Mouse (Mus musculus) heart, postnatal 10 days (tissue): ENCODE measurements at regions not wholly inside any gene's neighbourhood (a gene's known extent, or its start where the extent isn't known, plus 50 kb on each side); places are given as distances from the start of the nearest gene placed in this dataset.

ENCODE experiments used
- DNase-seq, 2 experiments: peaks; one replicate each; pipeline ENCODE4 v3.0.0; 2021
- intact Hi-C: fragments of 180-260 bp; cut with DNase I; formaldehyde crosslinking; loops from one replicate; pipeline ENCODE4 v1.15.1; 2025

DNA sequence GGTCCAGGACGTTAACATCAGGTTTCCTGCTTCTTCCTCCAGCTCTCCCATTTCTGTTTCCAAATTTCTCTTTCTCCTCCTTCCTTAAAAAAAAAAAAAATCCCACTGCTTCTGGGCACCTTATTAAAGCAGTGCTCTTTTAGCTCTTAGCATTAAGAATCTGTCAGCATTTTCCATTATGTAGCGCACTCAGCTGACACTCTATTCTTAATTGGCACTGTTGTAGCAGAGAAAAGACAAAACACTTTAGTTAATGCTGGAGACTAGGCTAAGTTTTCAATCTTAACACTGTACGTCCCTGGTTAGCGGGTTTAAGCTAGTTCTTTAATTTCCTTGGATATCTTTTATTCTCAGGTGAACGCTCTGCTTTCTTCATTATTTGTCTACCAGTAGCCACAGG lies 236.8 kb upstream of the Igfbp7 start:
- intact Hi-C loops, result no loop called here
- DNase-seq, result no peak

DNA sequence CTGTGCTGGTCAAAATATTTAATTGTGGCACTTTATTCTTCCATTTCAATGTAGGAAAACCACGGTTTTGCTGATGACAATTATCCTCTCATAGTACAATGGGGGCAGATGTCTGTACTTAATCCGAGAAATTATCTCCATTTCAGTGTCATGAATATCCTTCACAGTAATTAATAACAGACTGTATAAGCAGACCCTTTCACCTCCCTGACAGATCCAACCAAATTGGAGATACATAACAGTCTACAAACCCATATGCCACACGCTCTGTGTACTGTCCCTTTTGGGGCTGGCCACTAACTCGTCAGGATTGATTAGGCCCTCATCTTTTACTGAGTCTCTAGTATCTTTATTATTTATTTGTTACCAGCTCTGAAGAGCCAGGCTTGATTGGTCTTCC lies 212.6 kb upstream of the Igfbp7 start:
- DNase-seq, result no peak
- intact Hi-C loops, result no loop called here

DNA sequence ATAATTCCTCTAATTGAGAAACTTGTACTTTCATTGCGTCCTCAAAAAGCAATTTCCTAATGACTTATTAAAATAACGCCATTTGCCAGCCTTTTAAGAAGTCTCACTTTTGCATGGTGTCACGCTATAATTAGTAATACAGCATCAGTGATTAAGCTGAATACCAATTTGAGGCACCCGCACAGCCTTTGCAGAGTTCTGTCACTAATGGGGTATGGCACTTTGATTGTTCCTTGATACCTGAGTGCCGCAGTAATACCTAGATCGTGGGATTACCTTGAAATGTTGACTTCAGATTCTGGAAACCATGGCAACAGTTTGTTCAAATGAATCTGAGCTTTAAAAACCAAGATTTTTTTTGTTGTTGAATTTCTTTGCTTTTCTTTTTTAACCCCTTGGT lies 202.7 kb upstream of the Igfbp7 start:
- intact Hi-C loops, result no loop called here
- no peak for DNase-seq

DNA sequence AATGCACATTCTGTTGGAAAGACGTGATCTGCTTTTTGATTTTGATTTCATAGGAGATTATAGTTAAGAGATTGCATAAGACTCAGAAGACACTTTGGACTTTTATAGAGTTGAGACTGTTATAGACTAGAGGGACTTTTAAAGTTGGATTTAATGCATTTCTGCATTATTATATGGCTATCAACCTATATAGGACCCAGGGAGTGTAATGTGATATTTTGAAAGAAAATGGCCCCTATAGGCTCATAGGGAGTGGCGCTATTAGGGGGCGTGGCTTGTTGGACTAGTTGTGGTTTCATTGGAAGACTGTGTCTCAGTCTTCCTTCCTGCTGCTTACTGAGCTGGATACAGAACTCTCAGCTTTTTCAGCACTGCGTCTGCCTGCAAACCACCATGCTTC lies 186.9 kb upstream of the Igfbp7 start:
- intact Hi-C loops, result no loop called here
- no peak for DNase-seq

DNA sequence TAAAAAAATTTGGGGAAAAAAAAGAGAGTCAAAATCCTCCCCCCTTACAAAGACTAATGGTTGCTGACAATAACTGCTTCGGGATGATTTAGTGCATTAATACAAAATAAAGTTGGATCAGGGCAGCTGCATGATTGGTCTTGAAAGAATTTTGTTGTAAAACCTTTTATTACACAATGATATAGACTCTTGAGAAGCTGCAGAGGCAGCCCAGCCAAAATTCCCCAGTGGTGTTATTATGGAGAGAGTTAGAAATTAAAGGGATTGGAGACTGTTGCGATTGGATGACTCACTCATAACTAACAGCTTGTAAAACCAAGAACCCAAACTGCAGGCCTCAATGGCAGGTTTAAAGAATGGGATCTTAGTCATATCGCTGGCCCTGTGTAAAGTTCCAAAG lies 181.4 kb upstream of the Igfbp7 start:
- DNase-seq, result no peak
- intact Hi-C loops, result no loop called here

DNA sequence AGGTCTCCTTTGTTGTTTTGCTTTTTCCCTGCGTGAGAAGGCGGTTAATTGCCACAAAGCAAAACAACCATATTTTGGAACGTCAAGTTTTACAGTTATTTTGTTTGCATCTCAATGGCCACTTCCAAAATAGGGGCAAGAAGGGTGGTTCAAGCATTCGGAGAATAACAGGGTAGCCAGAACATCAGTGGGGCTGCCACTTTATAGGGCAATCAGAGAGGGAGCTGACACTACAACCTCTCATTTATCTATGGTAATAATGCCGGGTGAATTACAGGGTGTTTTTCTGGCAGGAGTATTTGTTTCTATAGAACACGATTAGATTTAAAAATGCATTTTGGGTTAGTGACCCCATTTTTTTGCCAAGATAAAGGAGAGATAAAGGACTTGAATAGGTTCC lies 173.9 kb upstream of the Igfbp7 start:
- intact Hi-C loops, result no loop called here
- DNase-seq, result no peak

DNA sequence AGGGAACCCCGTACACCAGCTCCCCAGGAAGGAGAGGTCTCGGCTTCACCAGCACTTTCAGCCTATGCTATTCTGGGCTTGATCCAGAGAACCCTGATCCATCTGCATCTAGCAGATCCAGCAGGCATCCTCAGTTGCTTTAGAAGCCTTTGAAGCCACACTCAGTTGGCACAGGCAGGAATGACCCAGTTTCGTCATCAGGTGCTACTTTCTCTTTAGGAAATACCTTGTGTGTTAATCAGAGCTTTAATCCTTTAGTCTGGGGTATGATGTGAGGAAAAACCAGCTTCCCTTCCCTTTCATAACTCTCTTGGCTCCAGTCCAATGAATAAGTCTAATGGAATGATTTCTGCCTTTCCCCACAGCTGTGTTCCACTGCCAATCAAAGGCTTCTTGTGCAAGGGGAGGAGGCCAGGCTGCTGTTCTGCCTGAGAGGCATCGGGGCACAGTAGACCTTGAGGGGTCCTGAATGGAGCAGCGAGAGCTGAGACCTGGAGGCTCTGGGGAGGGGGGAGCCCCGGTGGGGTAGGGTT lies 173.3 kb upstream of the Igfbp7 start:
- intact Hi-C loops, result no loop called here
- peak; percentile 29 to 41 for DNase-seq

DNA sequence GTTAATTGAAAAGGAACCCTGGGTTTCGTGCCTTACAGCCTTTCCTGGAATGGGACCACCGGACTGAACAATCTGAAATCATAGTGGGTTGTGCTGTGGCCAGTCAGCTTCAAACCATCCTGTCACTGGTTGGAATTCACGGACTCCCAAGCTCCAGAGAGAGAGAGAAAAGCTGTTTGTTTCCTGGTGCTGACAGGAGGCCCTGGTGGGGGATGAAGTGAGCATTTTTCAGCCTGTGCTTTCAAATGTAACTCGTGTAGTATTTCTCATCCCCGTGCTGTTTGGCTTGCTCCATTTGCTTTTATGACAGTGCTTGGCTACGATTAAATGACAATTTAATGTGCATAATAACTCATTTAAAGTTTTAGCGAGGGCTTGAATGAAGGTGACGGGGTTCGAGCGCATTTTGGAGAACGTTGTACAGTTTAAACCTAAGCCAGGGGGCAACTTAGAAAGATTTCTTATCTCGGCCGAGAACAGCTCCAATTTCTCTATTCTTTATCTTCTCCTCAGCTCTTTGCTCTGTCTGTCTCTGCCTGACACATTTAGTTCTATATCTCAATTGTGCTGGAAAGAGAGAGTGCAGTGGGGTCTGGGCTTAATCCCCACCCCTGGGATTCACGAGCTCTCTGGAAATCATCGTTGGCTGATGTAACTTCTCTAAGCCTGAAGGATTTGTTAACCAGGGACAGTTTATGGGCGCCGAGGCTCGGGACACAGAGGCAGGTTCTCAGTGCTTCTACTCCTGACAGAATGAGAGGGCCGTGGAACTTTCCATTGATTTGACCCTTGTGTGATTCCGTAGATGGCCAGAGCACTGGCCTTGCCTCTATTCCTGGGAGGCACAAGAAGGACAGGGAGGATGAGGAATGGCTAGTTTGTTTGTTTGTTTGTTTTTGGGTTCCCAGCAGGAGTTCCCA lies 172.2 kb upstream of the Igfbp7 start:
- DNase-seq, result peak; percentile 58 to 62

DNA sequence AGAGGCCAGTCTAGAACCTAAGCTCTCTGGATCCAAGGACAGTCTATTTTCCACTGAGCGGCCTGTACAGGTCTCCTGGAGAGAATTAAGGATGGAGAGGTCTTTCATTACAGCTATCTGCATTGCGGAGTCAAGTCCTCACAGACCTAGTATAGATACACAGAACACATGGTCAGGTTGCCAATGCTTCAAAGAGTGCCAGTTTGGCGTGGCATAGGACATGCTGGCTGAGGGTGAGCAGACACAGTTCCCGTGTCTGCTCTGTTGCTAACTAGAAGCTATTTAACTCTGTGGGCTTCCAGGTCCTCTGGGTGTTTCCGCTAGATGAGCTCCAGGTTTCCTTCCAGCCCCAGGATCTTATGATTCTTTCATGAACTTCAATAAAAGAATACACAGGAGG lies 169.0 kb upstream of the Igfbp7 start:
- DNase-seq, result no peak
- intact Hi-C loops, result loop anchor here (10.0 kb wide), 1 partner anchor 222 kb away; no protein-coding TSS in a partner anchor

More for the DNA sequence above, 172.2 kb upstream of the Igfbp7 start:
- intact Hi-C loops, result loop anchor here (10.0 kb wide), 1 partner anchor 225 kb away; no protein-coding TSS in a partner anchor

DNA sequence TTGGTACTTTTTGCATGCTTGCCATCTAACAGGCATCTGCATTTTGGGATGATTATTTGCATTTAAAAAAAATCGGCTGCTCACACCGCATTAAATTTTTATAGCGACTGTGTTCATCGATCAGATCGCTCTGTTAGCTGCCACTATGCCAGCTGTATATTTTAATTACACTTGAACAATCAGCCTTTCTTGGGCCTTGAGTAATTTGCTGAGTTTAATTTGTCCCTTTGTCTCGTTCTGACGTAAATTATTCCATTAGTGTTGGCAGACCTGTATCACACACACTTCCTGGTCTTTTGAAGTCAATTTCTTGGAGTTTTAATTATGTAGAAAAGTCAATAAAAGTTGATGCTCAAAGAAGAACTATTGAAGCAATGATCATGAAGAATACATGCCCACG lies 167.9 kb upstream of the Igfbp7 start:
- no peak for DNase-seq
- intact Hi-C loops, result loop anchor here (10.0 kb wide), 1 partner anchor 221 kb away; no protein-coding TSS in a partner anchor

DNA sequence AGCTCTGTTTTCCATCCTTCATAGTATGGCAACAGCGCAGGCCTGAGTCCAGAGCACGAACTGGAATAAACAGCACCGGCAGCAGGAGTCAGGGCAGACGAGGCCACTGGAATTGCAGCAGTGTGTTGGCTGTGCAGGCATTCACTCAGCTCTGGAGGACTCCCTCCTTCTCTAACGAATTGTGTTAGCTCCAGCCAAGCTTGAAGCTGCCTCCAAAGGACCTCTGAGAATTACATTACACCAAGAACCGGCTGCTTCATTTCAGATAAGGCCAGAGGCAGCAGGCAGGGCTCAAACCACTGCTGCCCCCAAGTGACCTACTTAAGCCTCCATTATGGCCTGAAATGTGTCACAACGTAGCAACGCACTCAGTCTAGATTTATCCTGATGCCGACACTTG lies 162.5 kb upstream of the Igfbp7 start:
- DNase-seq, result peak; percentile 65 to 66
- intact Hi-C loops, result loop anchor here (10.0 kb wide), 1 partner anchor 216 kb away; no protein-coding TSS in a partner anchor

DNA sequence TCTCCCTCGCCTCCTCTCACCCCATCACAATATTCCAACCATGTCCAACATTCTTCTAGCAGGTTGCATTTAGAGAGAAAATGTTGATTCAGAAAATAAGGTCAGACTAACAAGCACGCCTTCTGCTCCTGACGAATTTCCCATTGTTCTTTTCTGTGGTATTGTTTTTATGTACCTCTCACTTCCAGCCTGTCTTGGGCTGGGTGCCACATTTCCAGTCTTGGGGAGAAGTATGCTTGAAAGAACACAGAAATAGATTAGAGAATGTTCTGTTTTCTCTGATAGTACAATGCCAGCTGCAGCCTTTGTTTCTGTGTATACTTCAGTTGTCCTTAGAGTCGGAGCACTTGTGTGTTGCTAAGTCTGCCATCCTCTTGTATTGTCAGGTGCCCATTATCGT lies 160.3 kb upstream of the Igfbp7 start:
- no peak for DNase-seq

DNA sequence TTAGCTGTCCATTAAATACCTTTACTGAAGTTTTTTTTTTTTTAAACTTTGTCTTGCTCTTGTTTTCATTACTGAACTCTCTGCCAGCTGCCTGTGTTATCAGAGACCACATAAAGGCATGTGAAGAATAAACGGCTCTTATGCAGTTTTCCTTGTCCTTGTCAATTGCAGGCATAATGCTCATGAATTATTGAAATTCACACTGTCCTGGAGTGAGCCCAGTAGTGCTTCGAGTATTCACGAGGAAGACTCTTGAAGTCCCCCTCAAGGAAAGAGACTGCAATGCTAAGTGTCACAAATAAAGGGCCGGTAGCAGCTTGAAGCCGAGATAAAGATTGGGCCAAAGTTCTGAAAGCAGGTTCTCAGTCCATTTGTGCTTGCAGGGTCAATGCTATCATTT lies 144.7 kb upstream of the Igfbp7 start:
- no peak for DNase-seq
- intact Hi-C loops, result no loop called here

More for the DNA sequence above, 160.3 kb upstream of the Igfbp7 start:
- intact Hi-C loops, result no loop called here

DNA sequence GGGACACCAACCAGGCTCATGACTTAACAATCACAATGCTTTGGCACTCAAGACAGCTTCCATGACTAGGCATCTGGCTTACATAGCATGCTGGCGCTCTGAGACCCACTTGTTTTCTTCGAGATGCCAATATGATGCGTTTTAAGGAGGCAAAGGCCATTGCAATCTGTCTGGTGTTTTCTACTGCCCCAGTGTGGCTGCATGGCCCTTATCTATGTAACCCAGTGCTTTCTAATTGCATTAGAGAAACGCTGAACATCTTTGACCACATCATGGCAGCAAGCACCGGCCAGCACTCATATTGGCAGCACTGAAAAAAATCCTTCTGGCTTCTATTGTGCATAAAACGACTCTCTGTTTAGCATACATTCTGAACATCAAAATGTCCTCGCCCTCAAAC lies 144.2 kb upstream of the Igfbp7 start:
- intact Hi-C loops, result no loop called here
- DNase-seq, result no peak

DNA sequence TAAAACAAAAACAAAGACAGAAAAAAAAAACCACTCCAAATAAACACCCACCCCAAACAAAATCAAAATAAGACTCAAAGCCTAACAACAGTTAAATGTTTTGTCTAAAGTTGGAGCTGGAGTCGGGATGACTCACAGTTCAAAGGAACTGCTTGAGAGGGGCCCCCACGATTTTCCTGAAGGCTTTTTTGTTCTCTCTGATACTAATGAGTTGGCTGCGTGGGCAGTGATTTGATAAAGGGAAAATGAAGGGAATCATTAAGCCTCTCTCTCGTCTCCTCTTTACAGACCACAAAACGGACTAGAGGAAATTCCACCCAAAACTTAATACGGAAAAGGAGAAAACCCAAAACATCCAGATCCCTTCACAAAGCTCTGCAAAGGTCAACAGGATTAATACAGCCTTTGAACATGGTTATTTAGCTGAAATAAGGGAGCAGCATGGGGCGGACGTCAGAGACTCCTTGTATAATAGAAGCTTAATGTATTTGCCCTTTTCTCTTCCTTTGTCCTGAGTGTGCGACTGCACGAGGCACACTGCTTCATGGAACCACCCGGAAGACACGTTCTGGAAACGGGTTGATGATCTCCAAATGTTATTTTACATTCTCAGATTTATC lies 138.3 kb upstream of the Igfbp7 start:
- intact Hi-C loops, result no loop called here
- DNase-seq, result no peak

DNA sequence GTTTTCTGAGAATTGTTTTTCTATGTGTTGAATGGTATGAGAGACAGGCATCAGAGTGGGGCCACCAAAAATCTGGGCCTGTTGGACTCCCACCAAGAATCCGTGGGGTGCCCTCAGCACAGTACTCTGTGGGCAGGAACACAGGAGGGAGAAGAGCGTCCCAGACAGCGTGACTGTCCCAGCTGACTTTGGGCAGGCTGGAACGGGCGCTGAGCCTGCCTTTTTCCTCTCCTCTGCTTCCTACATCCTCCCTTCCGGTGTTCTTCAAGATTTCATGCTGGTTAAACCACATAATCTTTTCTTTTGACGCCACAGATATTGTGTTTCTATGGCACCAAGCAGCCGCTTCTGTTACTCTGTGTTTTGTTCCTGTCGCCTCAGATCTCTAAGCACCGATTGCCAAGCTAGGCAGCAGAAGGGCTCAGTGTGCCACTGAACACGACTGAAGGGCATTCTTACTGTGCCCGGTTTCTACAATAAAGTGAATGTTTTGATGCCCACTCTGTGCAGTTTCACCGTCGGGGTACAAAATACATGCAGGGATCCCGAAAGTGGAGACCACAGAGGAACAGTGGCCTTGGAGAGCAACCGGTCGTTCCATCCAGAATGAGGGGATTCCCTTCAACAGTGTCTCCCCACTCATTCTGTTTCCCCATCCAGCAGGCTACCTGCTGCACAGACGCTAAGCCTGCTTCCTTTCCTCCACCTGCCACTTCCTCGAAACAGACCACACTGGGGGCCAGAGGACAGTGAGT lies 124.6 kb upstream of the Igfbp7 start:
- intact Hi-C loops, result no loop called here
- no peak for DNase-seq

DNA sequence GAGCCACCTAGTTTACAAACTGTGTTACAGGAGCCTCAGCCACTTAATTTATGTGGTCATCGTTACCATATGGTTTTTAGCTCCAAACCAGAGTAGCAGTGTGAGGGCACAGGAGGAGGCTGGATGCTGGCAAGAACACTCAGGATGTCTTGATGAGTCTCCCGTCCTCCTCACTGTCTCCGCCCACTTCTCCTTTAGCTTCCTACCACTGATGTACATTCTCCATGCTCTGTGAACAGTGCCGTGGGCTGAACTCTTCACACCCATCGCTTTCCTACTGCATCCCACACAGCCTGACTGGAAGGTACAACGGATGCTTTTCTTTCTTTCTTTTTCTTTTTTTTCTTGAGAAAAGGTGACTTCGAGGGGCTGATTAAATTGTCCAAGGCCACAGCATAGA lies 122.5 kb upstream of the Igfbp7 start:
- intact Hi-C loops, result no loop called here
- DNase-seq, result no peak

DNA sequence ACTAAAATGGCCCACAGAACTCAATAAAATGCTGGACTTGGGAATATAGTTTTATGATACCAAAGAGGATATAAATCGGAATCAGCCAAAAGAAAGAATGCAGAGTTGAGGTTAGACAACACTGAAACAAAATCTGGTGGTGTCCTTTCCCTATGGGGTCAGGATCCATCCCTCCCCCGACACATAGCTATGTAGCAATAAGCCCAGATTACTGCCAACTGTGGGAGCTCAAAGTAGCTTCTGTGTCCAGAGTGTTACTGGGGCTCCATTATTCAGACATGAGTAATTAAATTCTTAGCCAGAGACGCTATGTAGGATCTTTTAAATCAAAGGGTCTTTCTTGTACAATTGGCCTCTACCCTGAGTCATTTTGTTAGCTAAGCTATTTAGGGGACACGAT lies 109.4 kb upstream of the Igfbp7 start:
- intact Hi-C loops, result no loop called here
- no peak for DNase-seq

DNA sequence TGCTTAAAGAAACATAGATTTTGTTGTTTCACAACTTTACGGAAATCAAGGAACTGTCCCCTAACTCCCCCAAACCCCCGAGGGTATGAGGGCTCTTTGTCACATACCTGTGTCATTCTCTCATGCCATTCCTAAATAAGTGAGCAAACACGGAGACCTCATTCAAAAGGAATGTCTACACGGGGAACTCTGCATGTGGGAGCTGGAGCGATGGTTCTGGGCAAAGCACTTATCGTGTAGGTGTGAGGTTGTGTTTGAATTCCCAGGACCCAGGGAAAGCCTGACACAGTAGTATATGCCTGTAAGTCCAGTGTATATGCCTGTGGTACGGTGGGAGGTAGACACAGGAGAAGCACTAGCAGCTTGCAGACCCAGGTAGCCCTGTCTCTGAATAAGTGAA lies 107.6 kb upstream of the Igfbp7 start:
- DNase-seq, result no peak
- intact Hi-C loops, result no loop called here

DNA sequence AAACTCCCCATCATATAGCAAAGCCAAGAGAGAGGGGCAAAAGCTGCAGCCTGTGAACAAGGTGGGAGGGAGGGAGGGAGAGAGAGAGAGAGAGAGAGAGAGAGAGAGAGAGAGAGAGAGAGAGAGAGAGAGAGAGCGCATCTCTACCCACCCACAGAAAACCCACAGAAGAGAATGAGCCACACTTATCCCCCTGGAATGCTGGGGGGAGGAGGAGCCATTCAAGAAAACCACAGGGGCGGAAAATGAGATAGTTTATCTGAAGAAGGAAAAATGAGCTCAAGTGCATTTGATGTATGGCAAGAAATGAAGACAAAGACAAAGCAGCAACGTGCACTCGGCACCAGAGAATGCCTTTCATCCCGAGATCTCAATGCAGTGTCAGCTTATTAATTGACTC lies 94.8 kb upstream of the Igfbp7 start:
- no peak for DNase-seq
- intact Hi-C loops, result no loop called here

DNA sequence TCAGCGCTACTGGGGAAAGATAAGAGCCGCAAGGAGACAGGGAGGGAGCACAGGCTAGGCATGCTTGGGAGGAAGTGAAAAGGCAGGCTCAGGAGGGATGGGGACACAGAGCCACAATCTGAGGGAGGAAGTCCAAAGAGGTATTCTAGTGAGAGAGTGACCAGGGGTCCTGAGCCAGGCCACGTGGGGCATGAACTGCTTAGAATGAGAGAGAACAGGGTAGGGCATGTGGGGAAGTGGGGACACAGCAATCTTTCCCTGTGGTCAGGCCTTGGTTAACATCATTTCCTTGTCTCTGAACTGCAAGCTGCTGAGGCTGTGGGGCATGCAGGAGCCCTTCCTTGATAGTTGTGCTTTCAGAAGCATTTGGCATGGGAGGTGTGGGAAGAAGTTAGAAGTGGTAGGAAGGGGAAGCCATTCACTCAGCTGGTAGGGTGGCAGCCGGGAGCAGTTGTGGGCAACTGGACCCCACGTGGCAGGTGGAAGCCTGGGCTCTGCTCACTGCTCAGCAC lies 92.2 kb upstream of the Igfbp7 start:
- intact Hi-C loops, result no loop called here
- no peak for DNase-seq
